Mouse (Mus musculus) thymus, postnatal 25 days (tissue): ENCODE measurements at regions not wholly inside any gene's neighbourhood (a gene's known extent, or its start where the extent isn't known, plus 50 kb on each side); places are given as distances from the start of the nearest gene placed in this dataset.

Source experiments
- DNase-seq: peaks from one replicate; pipeline ENCODE4 v3.0.0; 2022

GRCm38 (mm10) chr7:124455659-124456058 lies 473.0 kb downstream of the Hs3st4 start:
- DNase-seq = no peak

DNA sequence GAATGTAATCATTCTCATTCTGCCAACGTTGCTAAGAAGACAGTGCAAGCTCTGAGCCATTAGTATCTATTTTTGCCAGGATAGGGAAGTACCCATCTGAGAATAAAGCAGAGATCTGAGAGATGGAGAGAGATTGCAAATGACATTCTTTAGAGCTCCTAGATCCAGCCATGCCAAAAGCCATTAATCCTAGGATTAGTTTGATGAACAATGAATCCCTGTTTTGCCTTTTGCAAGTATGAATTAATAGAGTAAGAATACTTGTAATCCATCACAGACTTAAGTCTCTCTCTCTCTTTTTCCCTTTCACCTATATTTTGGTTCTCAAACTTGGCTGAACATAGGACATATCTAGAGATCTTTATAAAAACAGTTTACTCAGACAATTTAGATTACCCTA lies 504.7 kb downstream of the Hs3st4 start:
- no peak for DNase-seq

DNA sequence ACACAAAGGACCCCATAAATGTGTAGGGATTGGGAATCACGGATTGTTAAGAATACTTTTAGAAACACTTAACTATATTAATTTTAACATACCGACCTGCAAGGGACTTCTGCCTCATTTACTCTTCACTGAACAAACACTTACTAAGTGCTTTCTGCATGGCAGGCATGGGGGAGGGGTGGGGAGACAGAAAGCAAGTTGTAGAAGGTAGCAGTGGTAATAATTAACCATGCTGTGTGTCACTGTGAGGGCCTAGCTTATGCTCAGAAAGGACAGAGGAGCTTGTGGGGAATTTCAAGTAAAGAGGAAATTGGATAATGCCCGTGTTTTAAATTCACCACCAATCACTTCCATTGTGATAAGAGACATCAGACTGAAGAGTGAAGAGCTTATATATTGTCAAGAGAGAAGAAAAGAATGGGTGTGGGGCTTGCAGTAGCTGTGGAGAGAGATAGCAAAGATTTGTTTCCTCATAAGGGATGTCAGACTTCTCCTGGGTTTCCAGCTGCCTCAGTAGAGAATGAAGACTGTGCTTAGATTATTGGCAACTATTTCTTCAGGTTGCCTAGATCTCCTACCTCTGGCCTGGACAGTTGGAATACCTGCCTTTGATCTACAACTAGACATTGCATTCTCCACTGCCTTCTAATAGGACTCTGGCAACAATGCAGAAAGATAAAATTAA lies 508.6 kb downstream of the Hs3st4 start:
- DNase-seq = no peak

DNA sequence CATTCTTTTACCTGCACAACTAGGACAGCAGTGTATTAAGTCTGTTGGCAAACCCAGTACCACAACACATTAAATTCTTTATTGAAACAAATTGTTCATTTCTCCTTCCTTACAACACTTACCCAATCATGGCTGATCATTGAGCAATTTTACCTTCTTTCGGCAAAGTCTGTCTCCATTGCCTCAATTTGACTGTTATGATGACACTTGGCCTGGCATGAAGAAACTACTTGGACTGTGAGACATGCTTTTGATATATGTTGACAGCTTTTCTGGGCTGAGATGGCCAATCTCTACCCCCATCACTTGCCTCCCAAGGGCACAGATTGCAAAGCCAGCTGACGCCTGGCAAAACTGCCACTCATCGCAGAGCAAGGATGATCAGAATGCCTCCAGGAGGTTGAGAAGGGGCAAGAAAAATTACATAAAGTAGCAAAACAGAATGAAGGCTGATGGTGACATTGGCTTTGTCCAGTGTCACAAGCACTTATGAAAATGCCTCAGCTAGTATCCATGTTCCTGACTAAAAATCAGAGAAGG lies 509.3 kb downstream of the Hs3st4 start:
- DNase-seq = no peak

- no peak for DNase-seq
These were observed 518.0 kb downstream of the Hs3st4 start for GRCm38 (mm10) chr7:124500636-124501035.

- no peak for DNase-seq
These were observed 520.1 kb downstream of the Hs3st4 start for GRCm38 (mm10) chr7:124502760-124503159.

GRCm38 (mm10) chr7:124549038-124549437 lies 566.4 kb downstream of the Hs3st4 start:
- DNase-seq = no peak

DNA sequence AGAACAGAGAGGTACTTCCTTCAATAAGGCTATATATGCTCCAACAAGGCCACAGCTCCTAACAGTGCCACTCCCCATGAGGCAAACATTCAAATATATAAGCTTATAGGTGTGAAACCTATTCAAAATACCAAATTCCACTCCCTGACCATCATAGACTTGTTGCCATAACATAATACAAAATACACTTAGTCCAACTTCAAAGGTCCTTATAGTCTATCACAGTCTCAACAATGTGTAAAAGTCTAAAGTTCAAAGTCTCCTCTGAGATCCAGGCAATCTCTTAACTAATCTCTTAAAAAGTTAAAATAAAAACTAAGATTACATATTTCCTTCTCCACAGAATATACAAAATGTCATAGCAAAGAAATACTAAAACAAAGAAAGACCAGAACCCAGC lies 574.5 kb downstream of the Hs3st4 start:
- no peak for DNase-seq

DNA sequence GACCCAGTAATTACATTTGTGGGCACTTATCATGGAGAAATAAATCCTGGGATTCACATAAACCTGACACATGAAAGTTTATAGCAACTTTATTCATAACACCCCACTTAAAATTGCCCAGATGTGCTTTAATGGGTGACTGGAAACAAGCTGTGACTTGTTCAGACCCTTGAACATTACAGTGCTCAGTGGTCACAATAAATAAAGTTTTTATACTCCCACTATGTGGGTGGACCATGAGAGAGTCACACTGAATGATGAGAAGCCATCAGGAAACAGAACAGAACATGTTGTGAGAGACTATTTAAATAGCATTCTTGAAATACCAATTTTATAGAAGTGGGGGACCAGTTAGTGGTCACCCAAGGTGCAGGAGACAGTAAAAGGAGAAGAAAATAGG lies 588.1 kb downstream of the Hs3st4 start:
- no peak for DNase-seq

DNA sequence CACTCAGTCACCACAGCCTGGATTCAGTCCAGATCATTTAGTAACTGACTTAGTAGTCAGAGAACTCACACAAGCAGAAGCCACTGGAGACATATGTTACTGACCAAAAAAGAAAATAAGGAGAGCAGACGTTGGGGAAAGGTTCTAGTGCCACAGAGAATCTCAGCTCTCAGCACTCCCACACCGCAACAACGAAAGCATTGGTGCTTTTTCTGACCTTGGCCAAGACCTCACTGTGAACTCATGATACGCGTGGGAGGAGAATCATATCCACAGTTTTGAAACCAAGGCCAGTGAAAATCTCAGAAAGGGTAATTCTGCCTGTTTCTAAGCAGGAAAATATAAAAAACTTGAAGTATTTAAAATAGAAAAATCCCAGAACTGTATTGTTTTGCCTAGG lies 591.0 kb downstream of the Hs3st4 start:
- no peak for DNase-seq

GRCm38 (mm10) chr7:124581342-124581741 lies 598.7 kb downstream of the Hs3st4 start:
- no peak for DNase-seq

GRCm38 (mm10) chr7:124585296-124585695 lies 602.6 kb downstream of the Hs3st4 start:
- DNase-seq = no peak

DNA sequence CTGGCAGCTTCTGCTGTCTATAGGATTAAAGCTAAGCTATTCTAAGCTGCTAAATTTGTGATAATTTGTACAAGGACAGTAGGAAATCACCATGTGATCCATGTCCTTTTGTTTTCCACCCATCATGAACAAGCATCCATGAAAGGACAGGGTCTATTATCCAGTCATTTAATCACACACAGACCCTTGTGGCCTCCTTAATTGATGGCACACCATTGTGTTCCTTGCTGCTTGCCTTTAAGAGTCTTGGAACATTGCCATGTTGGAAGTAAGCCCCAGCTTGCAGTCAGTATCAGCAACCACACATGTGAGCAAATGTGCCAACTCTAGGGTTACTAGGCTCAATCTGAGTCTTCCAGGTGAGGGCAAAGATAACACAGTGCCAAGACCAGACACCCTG lies 608.7 kb downstream of the Hs3st4 start:
- no peak for DNase-seq

DNA sequence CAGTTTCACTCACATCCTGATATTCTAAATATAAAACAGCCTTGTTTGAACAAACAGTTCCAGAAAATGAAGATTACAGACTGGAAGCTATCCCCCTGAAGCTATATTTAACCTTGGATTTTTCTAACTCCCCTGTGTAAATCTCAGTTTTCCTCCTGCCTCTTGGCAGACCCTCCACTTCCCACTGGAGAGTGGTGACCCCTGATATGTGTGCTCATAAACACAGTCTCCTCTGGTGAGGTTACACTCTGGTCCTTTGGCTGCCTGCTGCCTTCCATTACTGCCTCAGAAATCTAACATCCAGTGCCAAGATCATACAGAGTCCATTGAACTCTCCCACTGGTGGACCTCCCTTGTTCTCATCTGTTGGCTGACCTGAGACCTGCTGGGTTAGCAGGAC lies 610.8 kb downstream of the Hs3st4 start:
- DNase-seq = no peak

DNA sequence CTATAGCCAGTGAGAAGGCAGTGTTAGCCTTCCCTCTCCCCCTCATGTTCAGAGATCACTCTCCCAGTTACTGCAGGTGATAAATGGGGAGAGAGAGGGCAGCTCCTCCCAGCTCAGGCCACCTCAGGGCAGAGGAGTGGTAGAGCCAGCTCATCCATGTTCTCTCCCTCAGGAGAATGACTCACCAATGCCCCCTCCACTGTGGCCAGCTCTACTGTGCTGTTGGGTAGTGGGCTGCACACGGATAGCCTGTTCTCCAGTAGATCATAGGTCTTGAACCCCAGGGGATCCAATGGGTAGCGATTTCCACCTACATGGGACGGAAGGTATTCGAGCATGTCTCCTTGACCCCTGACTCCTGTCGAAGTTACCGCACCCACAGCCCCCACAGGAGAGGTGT lies 618.1 kb downstream of the Hs3st4 start:
- no peak for DNase-seq

DNA sequence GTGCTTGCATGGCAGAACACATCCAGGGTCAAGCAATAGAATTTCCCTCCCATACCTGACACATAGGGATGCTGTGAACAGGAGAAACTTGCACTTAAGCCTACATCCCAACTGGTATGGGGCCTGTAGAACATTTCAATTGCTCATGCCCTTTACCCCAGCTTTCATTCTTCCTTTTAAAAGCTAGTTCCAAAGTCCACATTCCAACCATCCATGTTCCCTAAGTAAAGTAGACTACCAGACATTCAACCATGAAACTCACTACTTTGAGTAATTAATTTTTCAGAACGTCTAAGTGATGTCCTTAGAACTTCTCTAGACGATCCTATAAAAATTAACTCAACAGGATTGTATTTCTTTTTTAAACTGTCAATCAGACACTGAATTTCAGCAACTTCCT lies 621.9 kb downstream of the Hs3st4 start:
- DNase-seq = no peak

DNA sequence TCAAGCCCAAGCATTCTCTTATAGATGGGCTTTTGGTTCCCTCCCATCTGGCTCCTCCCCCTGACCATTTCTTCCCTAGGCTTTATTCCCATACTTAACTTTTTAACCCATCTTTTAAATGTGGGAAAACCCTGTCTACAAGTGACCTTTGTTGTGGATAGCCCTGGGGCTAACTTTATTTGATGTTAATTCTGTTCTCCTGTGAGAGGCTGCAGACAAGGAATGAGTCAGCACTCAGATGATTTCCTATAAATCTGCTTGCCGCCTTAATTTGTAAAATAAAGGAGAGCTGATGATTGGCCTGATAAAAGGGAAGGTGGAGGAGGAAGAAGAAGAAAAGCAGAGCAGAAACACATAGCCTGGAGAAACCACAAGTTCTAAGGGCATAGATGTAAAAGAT lies 623.3 kb downstream of the Hs3st4 start:
- no peak for DNase-seq

DNA sequence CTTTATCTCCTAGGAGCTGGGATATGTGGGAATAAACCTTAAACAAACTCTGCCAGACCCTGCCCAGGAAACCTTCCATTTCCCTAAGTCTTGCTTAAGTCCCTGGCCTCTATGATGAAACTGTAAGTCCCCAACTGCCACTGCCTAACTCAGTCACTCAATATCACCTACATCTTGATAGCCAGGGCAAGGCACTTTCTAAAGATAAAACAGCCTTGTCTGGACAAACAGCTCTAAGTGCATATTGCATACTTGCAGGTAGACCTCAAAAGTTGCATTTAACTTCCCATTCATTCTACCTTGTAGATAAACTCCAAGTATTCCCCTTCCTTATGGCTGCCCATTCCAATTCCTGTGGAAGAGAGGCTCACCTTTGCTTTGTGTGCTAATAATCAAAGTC lies 624.4 kb downstream of the Hs3st4 start:
- no peak for DNase-seq

DNA sequence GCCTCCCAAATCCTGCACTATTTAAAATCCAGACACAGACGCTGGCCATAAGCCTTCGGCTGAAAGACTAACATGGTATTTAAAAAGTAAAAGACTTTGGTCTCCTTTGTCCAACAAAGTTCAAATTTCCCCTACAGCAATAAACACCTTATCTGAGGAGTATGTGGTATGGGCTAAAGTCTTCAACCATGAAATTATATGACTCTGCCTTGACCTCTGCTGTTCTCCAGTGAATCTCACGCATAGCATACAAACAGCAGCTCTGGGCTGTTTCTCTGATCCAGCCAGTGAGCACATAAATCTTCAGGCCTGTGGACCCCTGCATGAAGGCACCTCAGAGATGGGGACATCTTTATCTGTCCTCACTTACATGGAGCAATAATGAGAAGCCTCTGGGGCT lies 627.8 kb downstream of the Hs3st4 start:
- DNase-seq = no peak

- no peak for DNase-seq
These were observed 664.5 kb downstream of the Hs3st4 start for GRCm38 (mm10) chr7:124647131-124647530.

DNA sequence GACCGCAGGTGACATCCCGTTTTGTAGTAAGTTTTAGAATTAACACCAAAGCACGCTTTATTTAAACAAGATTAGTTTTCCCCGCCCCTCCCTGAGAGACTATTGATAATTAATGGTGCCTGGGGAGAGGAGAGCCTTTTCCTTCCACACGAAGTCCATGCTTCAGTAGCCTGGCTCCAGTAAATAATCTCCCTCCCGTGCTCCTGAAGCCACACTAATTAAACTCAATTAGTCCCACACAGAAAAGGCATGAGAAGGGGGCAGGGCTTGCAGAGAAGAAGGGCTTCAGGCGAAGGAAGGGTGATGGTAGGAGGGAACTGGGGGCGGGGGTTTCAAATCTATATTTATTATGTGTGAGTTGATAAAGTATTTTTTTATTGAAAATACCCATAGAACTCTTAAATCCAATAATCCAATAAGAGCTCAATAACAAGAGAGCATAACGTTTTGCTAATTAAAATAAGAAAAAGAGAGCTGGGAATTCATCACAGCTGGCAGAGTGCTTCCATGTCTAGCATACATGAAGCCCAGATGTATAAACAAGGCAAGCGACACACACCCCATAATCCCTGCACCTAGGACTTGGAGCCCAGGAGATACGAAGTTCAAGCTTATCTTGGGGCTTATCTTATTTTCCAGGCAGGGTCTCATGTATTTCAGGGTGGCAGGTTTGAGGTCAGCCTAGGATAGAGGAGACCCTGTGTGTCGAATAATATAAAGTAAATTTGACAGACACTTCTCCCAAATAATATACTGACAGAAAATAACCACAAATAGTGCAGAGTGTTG lies 684.7 kb downstream of the Hs3st4 start:
- no peak for DNase-seq

GRCm38 (mm10) chr7:124668058-124668457 lies 685.4 kb downstream of the Hs3st4 start:
- DNase-seq = no peak

GRCm38 (mm10) chr7:124670477-124670876 lies 687.8 kb downstream of the Hs3st4 start:
- no peak for DNase-seq

GRCm38 (mm10) chr7:124671117-124671516 lies 688.4 kb downstream of the Hs3st4 start:
- no peak for DNase-seq
